Mouse (Mus musculus): ENCODE results near the gene Klrc2. TPM values are rescaled to one million over a fixed set of nuclear protein-coding genes. Genes with fewer than 3 reads are reported as not detected.

Gene Klrc2
- polyA plus RNA-seq (2012; rRNA removed): 0.12 and 0.13 TPM in 2 replicates

GRCm38 (mm10) chr6:129660589-129660988, at the start of gene Klrc2:
Gene Klrc2, minus strand, starts transcription at chr6:129660689.

GRCm38 (mm10) chr6:129678873-129679272, 18.4 kb upstream of the Klrc2 start, which contains the start of gene Klrc1:
Gene Klrc1, minus strand, starts transcription at chr6:129678973.

DNA sequence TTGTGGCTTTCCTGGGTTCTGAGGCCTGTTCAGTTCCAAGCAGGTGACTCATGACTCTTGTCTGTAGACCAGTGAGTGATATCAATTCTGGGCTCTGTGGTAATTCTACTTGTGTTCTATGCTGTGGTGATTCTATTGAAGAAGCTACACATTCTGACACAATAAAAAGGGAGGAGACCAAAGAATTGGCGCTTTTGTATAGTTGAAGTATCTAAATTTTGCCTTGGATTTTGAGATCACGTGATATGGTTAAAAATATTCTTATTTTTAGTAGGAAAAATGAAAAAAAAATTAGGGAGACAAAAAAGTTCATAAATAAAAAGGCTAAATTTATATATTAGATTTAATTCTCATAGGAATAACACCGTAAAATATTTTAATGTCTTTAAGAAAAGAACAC, 17.3 kb downstream of the Klrc2 start, which contains the start of gene Klrc3:
Gene Klrc3 (minus strand): TSS at position 101 of the 400 bp plus-strand sequence.

GRCm38 (mm10) chr6:129623735-129624134, 36.8 kb downstream of the Klrc2 start, which contains the start of gene Klrk1:
Gene Klrk1, minus strand, starts transcription at chr6:129623864.

Other genes with a start within 250 kb of the Klrc2 start
- 0.17 and 0.26 TPM in 2 replicates for gene Clec1a, start 208.7 kb downstream of the Klrc2 start, polyA plus RNA-seq (2012; rRNA removed)
- gene Olr1, start 153.5 kb downstream of the Klrc2 start, polyA plus RNA-seq (2012; rRNA removed): 1.2 and 2.1 TPM in 2 replicates
- 0.01 TPM in 1 of 2 replicates, not detected in the other for gene Tmem52b, start 148.1 kb downstream of the Klrc2 start, polyA plus RNA-seq (2012; rRNA removed)
- gene Gabarapl1, start 127.5 kb downstream of the Klrc2 start, polyA plus RNA-seq (2012; rRNA removed): 29.6 and 32.6 TPM in 2 replicates
- 0.14 and 0.29 TPM in 2 replicates for gene Klre1, start 82.8 kb downstream of the Klrc2 start, polyA plus RNA-seq (2012; rRNA removed)
- gene Klrd1, start 68.9 kb downstream of the Klrc2 start, polyA plus RNA-seq (2012; rRNA removed): 1.0 and 1.3 TPM in 2 replicates
- gene Klrk1, start 36.8 kb downstream of the Klrc2 start, polyA plus RNA-seq (2012; rRNA removed): 0.71 and 1.2 TPM in 2 replicates
- 0.08 TPM in 1 of 2 replicates, not detected in the other for gene Klrc3, start 17.4 kb downstream of the Klrc2 start, polyA plus RNA-seq (2012; rRNA removed)
- 0.52 and 0.71 TPM in 2 replicates for gene Klrc1, start 18.3 kb upstream of the Klrc2 start, polyA plus RNA-seq (2012; rRNA removed)
- gene Klri1, start 56.4 kb upstream of the Klrc2 start, polyA plus RNA-seq (2012; rRNA removed): not detected in 2 replicates
- 0.02 and 0.06 TPM in 2 replicates for gene Klri2, start 79.8 kb upstream of the Klrc2 start, polyA plus RNA-seq (2012; rRNA removed)
- not detected in 2 replicates for gene Gm156, start 123.6 kb upstream of the Klrc2 start, polyA plus RNA-seq (2012; rRNA removed)
- not detected in 2 replicates for gene Gm17631, start 202.0 kb upstream of the Klrc2 start, polyA plus RNA-seq (2012; rRNA removed)
- 0.81 and 0.88 TPM in 2 replicates for gene Klra17, start 216.0 kb upstream of the Klrc2 start, polyA plus RNA-seq (2012; rRNA removed)